Mouse (Mus musculus) embryo, embryonic 10 days (tissue): ENCODE measurements around the gene Gpx5.

ENCODE experiments used
- DNase-seq: peaks from one replicate; pipeline ENCODE4 v3.0.0-alpha.2; 2015; ENCODE audit warnings: low spot score

Gpx5 gene

GRCm38 (mm10) chr13:21292631-21293030 is at the start of gene Gpx5:
Gpx5 (minus strand) TSS chr13:21292731.
- DNase-seq = no peak

GRCm38 (mm10) chr13:21327424-21327823 is 34.9 kb upstream of the Gpx5 start:
- DNase-seq = peak; percentile 79

GRCm38 (mm10) chr13:21326657-21327211 is 34.2 kb upstream of the Gpx5 start:
- peak; percentile 95 for DNase-seq

GRCm38 (mm10) chr13:21326191-21326590 is 33.7 kb upstream of the Gpx5 start:
- DNase-seq = peak; percentile 81

GRCm38 (mm10) chr13:21323405-21323804 is 30.9 kb upstream of the Gpx5 start:
- no peak for DNase-seq

- DNase-seq = peak; percentile 78
Observed at GRCm38 (mm10) chr13:21322509-21323375, 30.2 kb upstream of the Gpx5 start.

- peak; percentile 60 for DNase-seq
Observed at GRCm38 (mm10) chr13:21321890-21322494, 29.5 kb upstream of the Gpx5 start.

- DNase-seq = no peak
Observed at GRCm38 (mm10) chr13:21320262-21320661, 27.7 kb upstream of the Gpx5 start.

- DNase-seq = no peak
Observed at GRCm38 (mm10) chr13:21313903-21314302, 21.4 kb upstream of the Gpx5 start.

- no peak for DNase-seq
Observed at GRCm38 (mm10) chr13:21312854-21313253, 20.3 kb upstream of the Gpx5 start.

GRCm38 (mm10) chr13:21311926-21312325 is 19.4 kb upstream of the Gpx5 start, which contains the start of gene Gpx6:
Gpx6 (plus strand) TSS chr13:21312125.
- no peak for DNase-seq

GRCm38 (mm10) chr13:21309788-21310187 is 17.3 kb upstream of the Gpx5 start:
- no peak for DNase-seq

- DNase-seq = peak; percentile 62
Observed at GRCm38 (mm10) chr13:21304483-21305066, 12.0 kb upstream of the Gpx5 start.

GRCm38 (mm10) chr13:21298557-21298956 is 6.0 kb upstream of the Gpx5 start:
- no peak for DNase-seq

GRCm38 (mm10) chr13:21279559-21279958 is 13.0 kb downstream of the Gpx5 start:
- DNase-seq = peak; percentile 93

- DNase-seq = no peak
Observed at GRCm38 (mm10) chr13:21279076-21279475, 13.5 kb downstream of the Gpx5 start.

- peak; percentile 54 for DNase-seq
Observed at GRCm38 (mm10) chr13:21276551-21276950, 16.0 kb downstream of the Gpx5 start.

- peak; percentile 75 for DNase-seq
Observed at GRCm38 (mm10) chr13:21275815-21276550, 16.5 kb downstream of the Gpx5 start.

- peak; percentile 86 for DNase-seq
Observed at GRCm38 (mm10) chr13:21275021-21275814, 17.3 kb downstream of the Gpx5 start.

- DNase-seq = peak; percentile 53
Observed at GRCm38 (mm10) chr13:21268262-21268661, 24.3 kb downstream of the Gpx5 start.

GRCm38 (mm10) chr13:21267541-21267940 is 25.0 kb downstream of the Gpx5 start:
- peak; percentile 73 for DNase-seq
